Mouse (Mus musculus) lung, postnatal 4 days (tissue): ENCODE results near the gene Plp2.

ENCODE experiments used
- DNase-seq, 2 experiments: peaks; one replicate each; pipeline ENCODE4 v3.0.0; 2021

The Plp2 gene

DNA sequence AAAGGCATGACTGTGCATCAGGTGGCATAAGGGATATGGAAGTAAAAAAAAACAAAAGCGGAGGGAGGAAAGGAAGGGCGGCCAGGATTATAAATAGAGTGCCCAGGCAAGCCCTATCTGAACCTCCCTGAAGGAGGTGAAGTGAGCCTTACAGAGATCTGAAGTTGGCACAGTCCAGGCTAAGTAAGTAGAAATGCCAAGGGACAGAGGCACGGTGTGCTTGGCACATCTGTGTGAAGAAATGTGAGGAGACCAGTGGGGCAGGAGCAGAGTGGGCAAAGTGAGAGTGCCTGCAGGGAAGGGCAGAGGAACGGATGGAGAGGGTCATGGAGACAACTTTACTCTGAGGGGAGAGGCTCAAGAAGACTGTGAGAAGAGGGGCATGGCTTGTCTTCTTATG lies 10.1 kb downstream of the Plp2 start:
- DNase-seq = no peak

DNA sequence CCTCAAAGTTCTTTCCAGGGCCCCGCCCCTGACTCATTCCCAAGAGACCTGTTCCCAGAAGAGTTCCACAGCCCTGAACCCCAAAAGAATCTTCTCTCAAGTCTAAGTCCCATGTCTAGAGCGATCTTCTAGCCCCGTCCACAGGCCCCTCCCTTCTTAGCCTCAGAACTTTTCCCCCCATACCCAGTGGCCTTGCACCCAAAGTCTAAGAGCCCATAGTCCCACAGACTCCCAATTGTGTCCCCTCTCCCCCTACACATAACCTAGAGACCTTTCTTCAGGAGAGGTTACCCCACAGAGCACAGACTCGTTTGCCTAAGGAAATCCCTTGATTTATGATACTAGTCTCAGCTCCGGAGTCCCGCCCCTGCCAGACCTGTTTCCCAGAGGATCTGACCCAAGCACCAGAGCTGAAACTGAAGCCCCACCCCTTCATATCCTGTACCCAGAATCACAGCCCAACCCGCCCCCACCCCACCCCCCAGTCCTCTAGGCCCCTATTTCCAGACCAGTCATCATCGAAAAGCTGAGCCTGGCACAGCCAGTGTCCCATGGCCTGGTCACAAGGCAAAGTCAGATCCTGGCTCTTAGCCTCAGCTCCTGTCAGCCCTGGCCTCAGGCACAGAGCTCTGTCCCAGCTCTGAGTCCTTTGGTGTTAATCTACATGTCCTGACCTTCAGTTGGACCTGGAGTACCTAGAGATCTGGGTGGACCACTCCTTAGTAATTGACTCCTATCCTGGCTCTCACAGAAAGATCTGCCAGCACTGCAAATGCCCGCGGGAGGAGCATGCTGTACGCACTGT lies 12.2 kb downstream of the Plp2 start:
- no peak for DNase-seq

- peak; percentile 46 to 68 for DNase-seq
These were observed 13.0 kb downstream of the Plp2 start for GRCm38 (mm10) chrX:7658031-7658784.

DNA sequence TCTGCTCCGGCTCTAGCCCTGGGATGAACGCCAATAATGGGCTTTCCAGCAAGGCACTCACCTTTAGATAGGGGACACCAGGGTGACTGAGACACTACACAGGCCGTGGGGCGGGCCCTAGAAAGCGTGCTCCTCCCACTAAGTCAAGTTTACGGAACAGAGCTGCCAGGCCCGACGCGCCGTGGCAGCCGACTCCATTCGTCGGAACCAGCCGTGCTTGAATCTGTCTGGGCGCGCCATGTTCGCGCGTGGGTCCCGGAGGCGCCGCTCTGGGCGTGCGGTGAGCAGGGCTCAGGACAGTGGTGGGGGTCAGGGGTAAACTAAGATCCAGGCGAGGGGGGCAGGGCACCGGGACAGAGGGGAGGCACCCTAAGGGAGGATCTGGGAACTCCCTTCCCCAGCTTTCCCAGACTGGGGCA lies 14.0 kb downstream of the Plp2 start, which contains the start of gene Prickle3:
TSS of gene Prickle3 (plus strand) at position 40 of the 419 bp plus-strand sequence.
- DNase-seq = peak; percentile 71 to 75

- peak; percentile 85 to 92 for DNase-seq
These were observed 22.4 kb downstream of the Plp2 start for GRCm38 (mm10) chrX:7648671-7649304.

DNA sequence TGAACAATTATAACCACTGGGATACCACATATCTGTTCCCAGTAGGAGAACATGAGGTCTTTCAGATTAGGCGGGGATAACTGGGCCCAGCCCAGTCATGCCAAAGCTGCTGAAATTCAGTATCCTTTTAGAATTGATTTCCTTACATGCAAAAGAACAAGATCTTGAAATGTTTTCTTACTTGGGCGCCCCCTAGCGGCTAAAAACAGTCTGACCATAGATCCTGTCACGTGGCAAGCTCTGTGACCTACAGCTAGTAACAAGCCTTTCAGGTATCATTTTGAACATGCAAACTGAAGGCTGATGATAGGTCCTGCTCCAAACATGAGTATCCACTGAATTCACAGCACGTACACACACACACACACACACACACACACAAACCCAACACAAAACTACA lies 25.8 kb downstream of the Plp2 start:
- peak; percentile 55 to 82 for DNase-seq

- DNase-seq = no peak
These were observed 30.4 kb downstream of the Plp2 start for GRCm38 (mm10) chrX:7640785-7641184.

DNA sequence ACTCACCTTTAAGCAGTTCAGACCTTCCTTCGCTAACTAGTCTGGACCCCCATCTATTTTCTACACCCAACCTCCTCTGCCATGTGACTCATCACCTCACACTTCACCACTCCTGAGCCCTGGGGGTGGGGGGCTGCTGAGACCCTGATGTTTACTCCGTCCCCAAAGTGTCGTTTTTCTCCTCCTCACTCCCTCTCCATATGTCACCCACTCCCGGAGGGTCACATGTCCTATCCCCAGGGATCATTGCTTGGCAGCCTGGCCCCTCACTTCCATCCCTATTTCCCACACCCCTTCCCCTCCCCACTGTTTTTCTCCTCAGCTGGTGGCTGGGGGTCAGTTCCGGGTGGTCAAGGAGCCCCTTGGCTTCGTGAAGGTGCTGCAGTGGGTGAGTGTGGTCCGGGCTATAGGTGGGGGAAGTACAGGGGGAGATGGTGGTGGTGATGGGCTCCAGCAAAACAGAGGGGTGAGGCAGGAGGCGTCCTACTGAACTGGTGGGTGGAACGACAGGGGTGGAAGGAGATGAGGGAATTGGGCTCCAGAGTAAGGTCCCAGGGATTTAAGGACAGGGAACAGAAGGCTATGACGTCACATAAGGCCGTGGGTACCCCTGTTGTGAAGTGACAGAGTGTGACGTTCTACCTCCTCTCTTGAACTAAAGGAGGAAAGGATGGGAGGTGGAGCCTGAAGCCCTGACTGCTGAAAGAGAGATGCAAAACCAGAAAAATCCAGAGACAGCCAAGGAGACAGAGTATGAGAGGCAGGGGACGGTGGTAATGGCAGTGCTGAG lies 31.5 kb downstream of the Plp2 start:
- DNase-seq = no peak

DNA sequence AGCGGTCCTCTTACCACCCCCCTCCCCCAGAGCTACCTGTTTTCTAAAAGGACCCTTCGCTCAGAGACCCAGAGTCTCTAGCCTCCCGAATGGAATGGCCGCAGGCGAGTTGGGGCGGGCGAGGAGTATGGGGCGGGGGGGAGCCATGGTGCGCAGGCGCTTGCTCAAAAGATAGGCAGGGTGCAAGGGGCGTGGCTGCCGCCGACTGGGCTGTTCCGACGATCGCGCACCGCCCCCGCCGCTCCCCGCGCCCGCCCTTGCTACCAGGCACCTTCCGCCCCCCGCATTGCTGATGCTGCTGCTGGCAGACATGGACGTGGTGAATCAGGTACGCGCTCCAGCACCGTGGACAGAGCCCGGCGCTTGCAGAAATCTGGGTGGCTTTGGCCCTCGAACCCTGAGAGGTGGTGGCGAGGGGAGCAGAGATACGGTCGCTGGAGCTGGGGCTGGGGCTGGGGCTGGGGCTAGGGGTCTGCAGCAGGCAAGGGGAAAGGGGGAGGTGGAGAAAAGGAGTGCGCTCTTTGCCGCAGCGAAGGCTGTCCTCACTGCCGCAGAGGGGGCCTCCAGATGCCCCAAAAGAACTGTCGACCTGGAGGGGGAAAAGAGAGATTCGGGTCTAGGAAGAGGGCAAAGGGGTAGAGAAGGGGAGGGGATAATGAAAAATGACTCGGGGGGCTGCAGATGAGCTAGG lies 32.6 kb downstream of the Plp2 start, which contains the start of gene Syp:
TSS of gene Syp (plus strand) at position 71 of the 691 bp plus-strand sequence.
- DNase-seq = peak; percentile 73 to 82

GRCm38 (mm10) chrX:7635101-7635500 lies 36.1 kb downstream of the Plp2 start:
- DNase-seq = no peak

DNA sequence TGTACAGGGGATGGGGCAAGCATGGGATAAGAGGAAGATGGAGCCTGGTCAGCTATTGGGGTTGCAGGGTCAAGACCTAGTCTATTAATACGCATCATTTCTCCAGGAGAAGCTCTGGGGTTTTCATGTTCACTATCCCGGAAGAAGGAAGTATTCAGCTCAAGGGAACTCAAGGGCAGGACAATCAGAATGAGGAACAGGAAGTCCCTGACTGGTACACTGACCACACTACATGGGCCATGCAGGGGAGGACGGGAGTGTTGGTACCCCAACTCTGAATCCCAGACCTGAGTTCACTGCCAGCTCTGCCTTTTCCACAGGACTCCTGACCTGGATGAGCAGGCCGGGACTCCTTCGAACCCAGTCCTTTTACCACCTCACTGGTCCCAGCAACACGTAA lies 38.6 kb downstream of the Plp2 start:
- DNase-seq = no peak
